Mouse (Mus musculus) liver, adult 2 months (tissue): ENCODE results near the gene Nudt1. TPM values are rescaled to one million over a fixed set of nuclear protein-coding genes. Genes with fewer than 3 reads are reported as not detected.

Experiments used
- DNase-seq: peaks from one replicate; pipeline ENCODE4 v3.0.0-alpha.2; 2011; ENCODE audit warnings: low read depth, low spot score; ENCODE audit errors: extremely low read depth
- H3K27ac ChIP-seq: fragments of 200-500 bp; replicated peaks from 2 replicates; pipeline ENCODE4 v1.5.1; 2012; ENCODE audit warnings: low read depth, mild to moderate bottlenecking, control low read depth, inconsistent platforms, low read length; ENCODE audit not compliant: insufficient read depth
- H3K27me3 ChIP-seq: fragments of 200-500 bp; 2 replicates; pipeline ENCODE4 v1.6.1; 2012; ENCODE audit warnings: mild to moderate bottlenecking, moderate library complexity, low read length, inconsistent platforms; ENCODE audit not compliant: control insufficient read depth, insufficient read depth
- H3K36me3 ChIP-seq: fragments of 200-500 bp; 2 replicates; pipeline ENCODE4 v1.6.1; 2012; ENCODE audit warnings: low read length, inconsistent platforms; ENCODE audit not compliant: control insufficient read depth, insufficient read depth
- H3K4me1 ChIP-seq: fragments of 200-500 bp; 2 replicates; pipeline ENCODE4 v1.6.1; 2011; ENCODE audit warnings: low read length; ENCODE audit not compliant: control insufficient read depth, insufficient read depth
- H3K4me3 ChIP-seq: fragments of 200-500 bp; 2 replicates; pipeline ENCODE4 v1.5.1; 2011; ENCODE audit warnings: low read depth, mild to moderate bottlenecking, control low read depth, low read length, moderate library complexity; ENCODE audit not compliant: insufficient read depth
- H3K79me2 ChIP-seq: fragments of 200-500 bp; 2 replicates; pipeline ENCODE4 v1.6.1; 2012; ENCODE audit warnings: inconsistent platforms, mild to moderate bottlenecking, low read length, moderate library complexity; ENCODE audit not compliant: control insufficient read depth, insufficient read depth
- H3K9ac ChIP-seq: fragments of 200-500 bp; 2 replicates; pipeline ENCODE4 v1.6.1; 2012; ENCODE audit warnings: low read depth, mild to moderate bottlenecking, control low read depth, inconsistent platforms, low read length
- CTCF ChIP-seq: fragments of 200-500 bp; IDR thresholded peaks from 2 replicates; pipeline ENCODE4 v1.5.1; 2011; ENCODE audit warnings: low read depth, low read length, control low read depth
- POLR2A ChIP-seq: fragments of 200-500 bp; IDR thresholded peaks from 2 replicates; pipeline ENCODE4 v1.6.1; 2011; ENCODE audit warnings: low read length, control low read depth; ENCODE audit not compliant: insufficient read depth; ENCODE audit errors: extremely low read depth
- WGBS: fragments of 180-500 bp; shearing (Covaris S2); methylation state at CpG from one replicate; pipeline ENCODE4 v1.1.7; 2018; 5-methylcytosine and 5-hydroxymethylcytosine counted together
- polyA plus RNA-seq: library from polyadenylated mRNA; depleted of rRNA; stranded (reverse); fragments of >200 nt; gene quantifications from 2 replicates; pipeline ENCODE4 v1.2.3, GENCODE M21; 2012
- total RNA-seq: library from RNA; depleted of rRNA; stranded (reverse); fragments of >200 nt; gene quantifications from 2 replicates; pipeline ENCODE4 v1.2.3, GENCODE M21; 2014

Nudt1 gene
- total and polyA plus RNA-seq, 2 experiments, result 15.8 to 25.3 TPM

DNA sequence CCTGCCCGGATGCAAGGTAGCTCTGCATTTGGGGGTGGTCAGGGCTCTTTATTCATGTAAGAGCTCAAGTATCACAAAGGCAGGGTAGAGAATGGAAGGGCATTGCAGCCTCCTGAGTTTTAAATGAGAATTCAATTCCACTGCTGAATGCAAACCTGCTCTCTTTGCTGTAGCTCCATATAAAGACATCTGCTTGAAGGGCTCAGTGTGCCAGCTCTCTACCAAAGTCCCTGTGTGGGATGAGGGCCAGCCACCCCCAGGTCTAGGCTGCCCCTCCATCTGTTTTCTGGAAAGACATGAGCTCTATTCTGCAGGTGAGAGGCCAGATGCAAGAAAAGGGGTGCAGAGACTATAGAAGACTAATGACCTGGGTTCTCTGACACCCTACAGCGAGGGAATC, 36.7 kb upstream of the Nudt1 start:
- DNase-seq, result no peak
- 99% methylated on average over 2 of the region's 2 CpGs for WGBS
- Histone ChIP-seq H3K27ac (no peak overlapping the region), H3K4me1 (peaks cover 5% of the 10 kb centered on the region), H3K9ac (no peak overlapping the region), H3K36me3 (no peaks in the 10 kb centered on the region), H3K27me3 (no peaks in the 10 kb centered on the region), H3K4me3 (no peak overlapping the region), H3K79me2 (no peaks in the 10 kb centered on the region)
- no peak for TF ChIP-seq POLR2A

- Histone ChIP-seq H3K4me3 (no peak overlapping the region), H3K4me1 (no peaks in the 10 kb centered on the region), H3K79me2 (no peaks in the 10 kb centered on the region), H3K9ac (no peak overlapping the region), H3K36me3 (no peaks in the 10 kb centered on the region), H3K27ac (no peak overlapping the region), H3K27me3 (no peaks in the 10 kb centered on the region)
- no peak for DNase-seq
- TF ChIP-seq CTCF (no peak), POLR2A (no peak)
- 96% methylated on average over 3 of the region's 3 CpGs for WGBS
Measured at GRCm38 (mm10) chr5:140288287-140288686, 33.2 kb upstream of the Nudt1 start.

DNA sequence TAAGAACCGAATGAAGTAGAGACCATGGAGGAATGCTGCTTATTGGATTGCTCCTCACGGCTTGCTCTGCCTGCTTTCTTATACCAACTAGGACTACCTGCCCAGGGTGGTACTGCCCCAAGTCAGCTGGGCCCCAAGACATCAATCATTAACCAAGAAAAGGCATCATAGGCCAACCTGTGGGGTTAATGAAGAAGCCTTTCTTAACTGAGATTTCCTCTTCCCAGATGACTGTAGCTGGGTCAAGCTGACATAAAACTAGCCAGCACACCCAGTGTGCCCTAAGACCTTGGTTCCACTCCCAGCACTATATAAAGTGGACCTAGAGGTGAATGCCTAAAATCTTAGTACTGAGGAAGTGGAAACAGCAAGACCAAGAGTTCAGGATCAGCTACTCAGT, 32.3 kb upstream of the Nudt1 start:
- 93% methylated on average over 2 of the region's 2 CpGs for WGBS
- Histone ChIP-seq H3K9ac (no peak overlapping the region), H3K27me3 (no peaks in the 10 kb centered on the region), H3K27ac (no peak overlapping the region), H3K79me2 (no peaks in the 10 kb centered on the region), H3K4me1 (no peaks in the 10 kb centered on the region), H3K36me3 (no peaks in the 10 kb centered on the region), H3K4me3 (no peak overlapping the region)
- no peak for TF ChIP-seq CTCF
- TF ChIP-seq POLR2A, result no peak
- DNase-seq, result peak; percentile 44

DNA sequence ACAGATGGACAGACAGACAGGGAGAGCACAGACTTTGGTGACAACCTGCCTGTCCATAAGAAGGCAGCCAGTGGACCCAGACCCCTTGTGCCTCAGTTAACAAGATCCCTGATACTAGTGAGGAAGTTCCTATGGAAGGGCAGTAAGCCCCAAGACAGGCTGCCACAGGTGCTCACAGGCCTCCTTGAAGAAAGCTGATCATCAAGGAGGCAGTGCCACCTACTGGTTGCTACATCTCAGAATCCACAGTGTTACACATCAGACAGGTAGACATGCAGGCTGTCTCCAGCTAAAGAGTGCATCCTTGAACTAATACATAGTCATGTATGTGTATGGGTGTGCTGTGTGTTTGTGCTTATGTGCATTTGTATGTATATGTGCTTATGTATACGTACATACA, 29.3 kb upstream of the Nudt1 start:
- no peak overlapping the region for H3K9ac ChIP-seq
- H3K36me3 ChIP-seq, result peaks cover 5% of the 10 kb centered on the region; the same call in 1 of the 2 replicates
- H3K27ac ChIP-seq, result no peak overlapping the region
- WGBS, result 93% methylated on average over 1 of the region's 1 CpGs
- no peak overlapping the region for H3K4me3 ChIP-seq
- no peaks in the 10 kb centered on the region for H3K4me1 ChIP-seq
- TF ChIP-seq CTCF, result peak; percentile 67
- TF ChIP-seq POLR2A, result no peak
- no peaks in the 10 kb centered on the region for H3K79me2 ChIP-seq
- peak; percentile 61 for DNase-seq
- H3K27me3 ChIP-seq, result no peaks in the 10 kb centered on the region

DNA sequence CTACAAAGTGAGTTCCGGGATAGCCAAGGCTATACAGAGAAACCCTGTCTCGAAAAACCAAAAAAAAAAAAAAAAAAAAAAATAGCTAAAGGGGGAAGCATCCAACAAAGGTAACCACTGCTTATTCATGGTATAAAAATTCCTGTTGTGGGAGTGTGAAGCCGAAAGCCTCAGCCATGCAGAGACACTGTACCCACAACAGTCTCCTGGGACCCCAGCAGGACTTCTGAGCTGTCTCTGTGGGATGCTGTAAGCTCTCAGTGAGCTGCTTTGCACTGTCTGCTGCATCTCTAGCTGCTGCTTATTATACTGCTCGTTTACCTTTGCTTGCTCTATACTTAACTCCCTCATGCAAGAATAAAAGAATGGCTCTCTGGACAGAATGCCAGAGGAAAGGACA, 23.2 kb upstream of the Nudt1 start:
- no peaks in the 10 kb centered on the region for H3K27me3 ChIP-seq
- no peak overlapping the region for H3K9ac ChIP-seq
- H3K36me3 ChIP-seq, result peaks cover 13% of the 10 kb centered on the region
- H3K4me1 ChIP-seq, result no peaks in the 10 kb centered on the region
- TF ChIP-seq POLR2A, result no peak
- no peak for TF ChIP-seq CTCF
- DNase-seq, result no peak
- H3K79me2 ChIP-seq, result no peaks in the 10 kb centered on the region
- no peak overlapping the region for H3K4me3 ChIP-seq
- 93% methylated on average over 4 of the region's 4 CpGs for WGBS
- H3K27ac ChIP-seq, result no peak overlapping the region

DNA sequence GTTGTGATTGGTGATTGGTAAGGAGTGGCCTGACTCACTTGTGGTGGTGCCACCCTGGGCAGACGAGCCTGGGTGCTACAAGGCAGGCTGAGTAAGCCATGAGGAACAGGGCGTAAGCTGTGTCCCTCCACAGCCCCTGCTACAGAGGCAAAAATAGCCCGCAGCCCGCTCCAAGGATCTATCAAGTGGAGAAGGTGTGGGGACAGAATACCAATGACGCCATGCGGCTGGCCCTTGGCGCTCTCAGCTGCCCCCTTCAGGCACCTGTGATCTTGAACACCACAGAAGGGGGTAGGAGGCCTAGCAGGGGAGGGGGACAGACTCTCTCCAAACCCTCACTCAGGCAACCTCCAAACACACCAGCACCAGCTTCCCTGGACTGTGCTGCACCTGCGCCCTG, 15.4 kb upstream of the Nudt1 start:
- H3K9ac ChIP-seq, result no peak overlapping the region
- no peaks in the 10 kb centered on the region for H3K27me3 ChIP-seq
- H3K79me2 ChIP-seq, result no peaks in the 10 kb centered on the region
- WGBS, result 97% methylated on average over 8 of the region's 8 CpGs
- peaks cover 6% of the 10 kb centered on the region for H3K36me3 ChIP-seq
- no peaks in the 10 kb centered on the region for H3K4me1 ChIP-seq
- no peak for TF ChIP-seq POLR2A
- TF ChIP-seq CTCF, result no peak
- no peak overlapping the region for H3K4me3 ChIP-seq
- H3K27ac ChIP-seq, result no peak overlapping the region
- no peak for DNase-seq
